Mouse (Mus musculus): ENCODE data around the gene Wfdc13. TPM values are rescaled to one million over a fixed set of nuclear protein-coding genes. Genes with fewer than 3 reads are reported as not detected.

Wfdc13 gene
- not detected for polyA plus RNA-seq (2014; fragmentation: Illumina TruSeq; extraction: RNeasy Lipid Tissue Mini Kit (QIAGEN cat#74804); ENCODE audit: low read depth, low replicate concordance)

DNA sequence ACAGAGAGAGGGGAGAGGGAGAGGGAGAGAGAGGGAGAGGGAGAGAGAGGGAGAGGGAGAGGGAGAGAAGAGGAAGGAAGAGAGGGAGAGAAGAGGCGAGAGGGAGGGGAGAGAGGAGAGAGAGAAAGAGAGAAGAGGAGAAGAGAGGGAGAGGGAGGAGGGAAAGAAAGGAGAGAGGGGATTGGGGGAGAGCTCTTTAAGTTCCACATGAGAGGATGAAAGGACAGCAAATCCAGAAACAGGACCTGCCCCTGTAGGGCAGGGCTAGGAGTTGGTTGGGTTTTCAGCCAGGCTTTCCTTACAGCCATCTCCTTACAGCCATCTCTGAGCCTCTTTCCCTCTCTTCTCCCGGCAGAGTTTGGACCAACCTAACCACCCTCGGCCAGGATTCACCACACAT, at the start of gene Wfdc13:
Gene Wfdc13 (plus strand): TSS at position 301 of the 400 bp plus-strand sequence.

GRCm38 (mm10) chr2:164638696-164639095, 46.2 kb upstream of the Wfdc13 start, which contains the start of gene Wfdc16:
TSS of gene Wfdc16 (minus strand) at chr2:164638796.

GRCm38 (mm10) chr2:164655858-164656257, 29.0 kb upstream of the Wfdc13 start, which contains the start of gene Wfdc10:
TSS of gene Wfdc10 (plus strand) at chr2:164656046.

DNA sequence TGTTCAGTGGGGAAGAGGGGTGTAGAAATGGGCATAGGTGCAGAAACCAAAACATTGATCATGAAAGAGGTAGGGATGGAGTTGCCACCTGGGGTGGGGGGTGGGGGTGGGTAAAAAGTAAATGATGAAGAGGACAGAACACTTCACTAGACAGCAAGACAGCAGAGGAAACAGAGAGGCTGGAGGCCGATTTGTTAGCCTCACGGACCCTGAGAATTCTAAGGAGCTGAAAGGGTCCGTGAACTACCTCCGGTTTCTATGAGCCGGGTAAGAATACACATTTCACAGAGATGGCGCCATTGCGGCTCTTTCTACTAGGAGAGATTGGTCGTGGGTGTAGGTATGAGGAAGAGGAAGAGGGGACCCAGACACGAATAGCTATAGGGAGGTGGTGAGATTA, 28.4 kb upstream of the Wfdc13 start, which contains the start of gene Wfdc9:
Gene Wfdc9 (minus strand): TSS at position 101 of the 400 bp plus-strand sequence.

GRCm38 (mm10) chr2:164673987-164674386, 10.9 kb upstream of the Wfdc13 start, which contains the start of gene Wfdc11:
TSS of gene Wfdc11 (minus strand) at chr2:164674087.

GRCm38 (mm10) chr2:164698201-164698600, 13.3 kb downstream of the Wfdc13 start, which contains the start of gene Spint4:
TSS of gene Spint4 (plus strand) at chr2:164698501.

DNA sequence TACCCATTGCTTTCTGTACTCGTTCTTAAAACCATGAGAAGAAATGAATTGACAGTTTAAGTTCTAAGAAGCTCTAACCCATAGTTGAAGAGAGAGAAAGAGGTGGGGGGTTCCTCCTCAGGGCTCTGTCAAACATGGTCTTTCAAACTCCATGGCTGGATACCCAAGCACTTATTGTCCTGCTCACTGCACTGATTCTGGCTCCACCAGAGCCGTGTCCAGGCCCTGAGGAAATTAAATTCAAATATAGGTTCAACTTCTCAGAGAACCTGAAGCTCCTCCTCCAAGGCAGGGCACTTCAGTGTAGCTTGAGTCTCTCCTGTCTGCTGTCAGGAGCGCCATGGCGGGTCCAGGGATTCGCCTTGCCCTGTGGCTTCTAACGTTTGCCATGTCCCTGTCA, 30.1 kb downstream of the Wfdc13 start, which contains the start of gene Spint5:
Gene Spint5 (plus strand): TSS at position 301 of the 400 bp plus-strand sequence.

Other genes with a start within 250 kb of the Wfdc13 start
- 17.0 TPM for gene Sdc4, start 241.2 kb upstream of the Wfdc13 start, polyA plus RNA-seq (2014; fragmentation: Illumina TruSeq; extraction: RNeasy Lipid Tissue Mini Kit (QIAGEN cat#74804); ENCODE audit: low read depth, low replicate concordance)
- gene Sys1, start 228.1 kb upstream of the Wfdc13 start, polyA plus RNA-seq (2014; fragmentation: Illumina TruSeq; extraction: RNeasy Lipid Tissue Mini Kit (QIAGEN cat#74804); ENCODE audit: low read depth, low replicate concordance) = 24.8 TPM
- not detected for gene Gm20458, start 224.1 kb upstream of the Wfdc13 start, polyA plus RNA-seq (2014; fragmentation: Illumina TruSeq; extraction: RNeasy Lipid Tissue Mini Kit (QIAGEN cat#74804); ENCODE audit: low read depth, low replicate concordance)
- gene Trp53tg5, start 211.4 kb upstream of the Wfdc13 start, polyA plus RNA-seq (2014; fragmentation: Illumina TruSeq; extraction: RNeasy Lipid Tissue Mini Kit (QIAGEN cat#74804); ENCODE audit: low read depth, low replicate concordance) = not detected
- gene Dbndd2, start 199.0 kb upstream of the Wfdc13 start, polyA plus RNA-seq (2014; fragmentation: Illumina TruSeq; extraction: RNeasy Lipid Tissue Mini Kit (QIAGEN cat#74804); ENCODE audit: low read depth, low replicate concordance) = 23.8 TPM
- gene Pigt, start 187.6 kb upstream of the Wfdc13 start, polyA plus RNA-seq (2014; fragmentation: Illumina TruSeq; extraction: RNeasy Lipid Tissue Mini Kit (QIAGEN cat#74804); ENCODE audit: low read depth, low replicate concordance) = 27.9 TPM
- 2.3 TPM for gene Wfdc2, start 122.7 kb upstream of the Wfdc13 start, polyA plus RNA-seq (2014; fragmentation: Illumina TruSeq; extraction: RNeasy Lipid Tissue Mini Kit (QIAGEN cat#74804); ENCODE audit: low read depth, low replicate concordance)
- gene Spint3, start 111.6 kb upstream of the Wfdc13 start, polyA plus RNA-seq (2014; fragmentation: Illumina TruSeq; extraction: RNeasy Lipid Tissue Mini Kit (QIAGEN cat#74804); ENCODE audit: low read depth, low replicate concordance) = not detected
- not detected for gene Wfdc6a, start 99.7 kb upstream of the Wfdc13 start, polyA plus RNA-seq (2014; fragmentation: Illumina TruSeq; extraction: RNeasy Lipid Tissue Mini Kit (QIAGEN cat#74804); ENCODE audit: low read depth, low replicate concordance)
- not detected for gene Eppin, start 91.5 kb upstream of the Wfdc13 start, polyA plus RNA-seq (2014; fragmentation: Illumina TruSeq; extraction: RNeasy Lipid Tissue Mini Kit (QIAGEN cat#74804); ENCODE audit: low read depth, low replicate concordance)
- gene Wfdc6b, start 71.6 kb upstream of the Wfdc13 start, polyA plus RNA-seq (2014; fragmentation: Illumina TruSeq; extraction: RNeasy Lipid Tissue Mini Kit (QIAGEN cat#74804); ENCODE audit: low read depth, low replicate concordance) = not detected
- gene Wfdc8, start 71.5 kb upstream of the Wfdc13 start, polyA plus RNA-seq (2014; fragmentation: Illumina TruSeq; extraction: RNeasy Lipid Tissue Mini Kit (QIAGEN cat#74804); ENCODE audit: low read depth, low replicate concordance) = not detected
- not detected for gene Wfdc16, start 46.3 kb upstream of the Wfdc13 start, polyA plus RNA-seq (2014; fragmentation: Illumina TruSeq; extraction: RNeasy Lipid Tissue Mini Kit (QIAGEN cat#74804); ENCODE audit: low read depth, low replicate concordance)
- gene Wfdc10, start 29.1 kb upstream of the Wfdc13 start, polyA plus RNA-seq (2014; fragmentation: Illumina TruSeq; extraction: RNeasy Lipid Tissue Mini Kit (QIAGEN cat#74804); ENCODE audit: low read depth, low replicate concordance) = not detected
- gene Wfdc9, start 28.5 kb upstream of the Wfdc13 start, polyA plus RNA-seq (2014; fragmentation: Illumina TruSeq; extraction: RNeasy Lipid Tissue Mini Kit (QIAGEN cat#74804); ENCODE audit: low read depth, low replicate concordance) = not detected
- gene Wfdc11, start 11.0 kb upstream of the Wfdc13 start, polyA plus RNA-seq (2014; fragmentation: Illumina TruSeq; extraction: RNeasy Lipid Tissue Mini Kit (QIAGEN cat#74804); ENCODE audit: low read depth, low replicate concordance) = not detected
- not detected for gene Spint4, start 13.4 kb downstream of the Wfdc13 start, polyA plus RNA-seq (2014; fragmentation: Illumina TruSeq; extraction: RNeasy Lipid Tissue Mini Kit (QIAGEN cat#74804); ENCODE audit: low read depth, low replicate concordance)
- gene Spint5, start 30.2 kb downstream of the Wfdc13 start, polyA plus RNA-seq (2014; fragmentation: Illumina TruSeq; extraction: RNeasy Lipid Tissue Mini Kit (QIAGEN cat#74804); ENCODE audit: low read depth, low replicate concordance) = not detected
- 1.5 TPM for gene Wfdc3, start 60.8 kb downstream of the Wfdc13 start, polyA plus RNA-seq (2014; fragmentation: Illumina TruSeq; extraction: RNeasy Lipid Tissue Mini Kit (QIAGEN cat#74804); ENCODE audit: low read depth, low replicate concordance)
- 21.1 TPM for gene Dnttip1, start 60.9 kb downstream of the Wfdc13 start, polyA plus RNA-seq (2014; fragmentation: Illumina TruSeq; extraction: RNeasy Lipid Tissue Mini Kit (QIAGEN cat#74804); ENCODE audit: low read depth, low replicate concordance)
- 0.86 TPM for gene Ube2c, start 84.8 kb downstream of the Wfdc13 start, polyA plus RNA-seq (2014; fragmentation: Illumina TruSeq; extraction: RNeasy Lipid Tissue Mini Kit (QIAGEN cat#74804); ENCODE audit: low read depth, low replicate concordance)
- not detected for gene Tnnc2, start 94.9 kb downstream of the Wfdc13 start, polyA plus RNA-seq (2014; fragmentation: Illumina TruSeq; extraction: RNeasy Lipid Tissue Mini Kit (QIAGEN cat#74804); ENCODE audit: low read depth, low replicate concordance)
- gene Snx21, start 100.7 kb downstream of the Wfdc13 start, polyA plus RNA-seq (2014; fragmentation: Illumina TruSeq; extraction: RNeasy Lipid Tissue Mini Kit (QIAGEN cat#74804); ENCODE audit: low read depth, low replicate concordance) = 26.6 TPM
- 11.5 TPM for gene Acot8, start 119.8 kb downstream of the Wfdc13 start, polyA plus RNA-seq (2014; fragmentation: Illumina TruSeq; extraction: RNeasy Lipid Tissue Mini Kit (QIAGEN cat#74804); ENCODE audit: low read depth, low replicate concordance)
- gene Zswim3, start 120.0 kb downstream of the Wfdc13 start, polyA plus RNA-seq (2014; fragmentation: Illumina TruSeq; extraction: RNeasy Lipid Tissue Mini Kit (QIAGEN cat#74804); ENCODE audit: low read depth, low replicate concordance) = 2.6 TPM
- 5.1 TPM for gene Zswim1, start 137.6 kb downstream of the Wfdc13 start, polyA plus RNA-seq (2014; fragmentation: Illumina TruSeq; extraction: RNeasy Lipid Tissue Mini Kit (QIAGEN cat#74804); ENCODE audit: low read depth, low replicate concordance)
- gene Spata25, start 143.4 kb downstream of the Wfdc13 start, polyA plus RNA-seq (2014; fragmentation: Illumina TruSeq; extraction: RNeasy Lipid Tissue Mini Kit (QIAGEN cat#74804); ENCODE audit: low read depth, low replicate concordance) = not detected
- gene Ctsa, start 147.8 kb downstream of the Wfdc13 start, polyA plus RNA-seq (2014; fragmentation: Illumina TruSeq; extraction: RNeasy Lipid Tissue Mini Kit (QIAGEN cat#74804); ENCODE audit: low read depth, low replicate concordance) = 159 TPM
- gene Neurl2, start 148.3 kb downstream of the Wfdc13 start, polyA plus RNA-seq (2014; fragmentation: Illumina TruSeq; extraction: RNeasy Lipid Tissue Mini Kit (QIAGEN cat#74804); ENCODE audit: low read depth, low replicate concordance) = 44.6 TPM
- gene Pltp, start 172.6 kb downstream of the Wfdc13 start, polyA plus RNA-seq (2014; fragmentation: Illumina TruSeq; extraction: RNeasy Lipid Tissue Mini Kit (QIAGEN cat#74804); ENCODE audit: low read depth, low replicate concordance) = 31.6 TPM
- 28.1 TPM for gene Pcif1, start 194.2 kb downstream of the Wfdc13 start, polyA plus RNA-seq (2014; fragmentation: Illumina TruSeq; extraction: RNeasy Lipid Tissue Mini Kit (QIAGEN cat#74804); ENCODE audit: low read depth, low replicate concordance)
- gene Zfp335, start 226.7 kb downstream of the Wfdc13 start, polyA plus RNA-seq (2014; fragmentation: Illumina TruSeq; extraction: RNeasy Lipid Tissue Mini Kit (QIAGEN cat#74804); ENCODE audit: low read depth, low replicate concordance) = 8.7 TPM

All from heart, adult 10 weeks (tissue).